Mouse (Mus musculus): ENCODE data around the gene Rnf38. TPM values are rescaled to one million over a fixed set of nuclear protein-coding genes. Genes with fewer than 3 reads are reported as not detected.

Gene Rnf38
- polyA plus RNA-seq, 1 experiment from 2014 or later, result 60.3 TPM

DNA sequence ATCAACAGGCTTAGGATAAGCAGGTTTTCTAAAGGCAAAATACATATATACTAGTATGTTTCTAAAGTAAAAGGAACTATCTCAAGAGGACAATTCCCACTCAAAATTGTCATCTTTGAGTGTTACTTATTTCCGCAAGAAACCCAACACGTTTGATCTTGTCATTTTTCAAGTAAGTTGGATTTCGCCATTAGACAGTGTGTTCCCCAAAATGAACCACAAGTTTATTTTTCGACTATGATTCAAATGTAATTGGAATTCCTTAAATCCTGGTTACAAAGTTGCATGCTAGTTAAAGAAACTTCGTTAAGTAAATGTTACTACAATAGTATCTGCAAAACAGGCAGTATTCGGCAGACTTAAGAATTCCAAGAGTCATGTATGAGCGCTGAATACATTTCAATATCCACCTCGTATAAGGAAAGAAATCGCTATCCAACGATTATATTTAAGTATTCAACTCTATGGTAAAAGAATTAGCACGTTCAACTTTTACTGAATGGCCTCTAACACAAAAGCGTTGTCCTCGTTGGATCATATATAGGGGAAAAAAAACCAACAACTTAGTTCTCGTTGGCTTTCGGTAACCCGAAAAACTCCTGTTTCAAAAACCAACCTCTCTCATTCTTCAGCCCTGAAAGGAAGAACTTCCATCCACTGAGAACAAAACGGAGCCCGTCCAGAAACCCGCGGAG lies 66.7 kb downstream of the Rnf38 start:
- peak overlapping the region; percentile 47 for H3K4me2 ChIP-seq (ENCODE audit: low read depth, low read length, severe bottlenecking)

DNA sequence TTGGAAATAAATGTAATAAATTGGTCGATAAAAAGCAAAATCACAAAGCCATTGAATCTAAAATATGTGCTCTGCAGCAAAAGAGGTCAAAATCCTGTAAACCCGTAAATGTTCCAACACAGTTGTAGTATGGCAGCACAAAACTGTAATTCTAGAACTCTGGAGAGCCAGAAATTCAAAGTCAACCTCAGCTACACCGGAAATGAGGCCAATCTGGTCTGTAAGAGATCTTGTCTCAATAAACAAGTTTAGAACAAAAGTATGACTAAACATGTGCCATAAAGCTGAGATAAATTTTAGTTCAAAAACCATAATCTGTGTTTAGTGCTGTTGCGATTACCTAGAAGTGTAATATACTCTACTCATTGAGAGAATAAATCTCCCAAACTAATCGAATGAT lies 69.0 kb downstream of the Rnf38 start:
- WGBS, result 88% methylated on average over 5 of the region's 5 CpGs
- H3K4me3 ChIP-seq (ENCODE audit: low read depth, low read length), result peak overlapping the region; percentile 6; the same call in 1 of the 2 replicates

More for the DNA sequence above, 66.7 kb downstream of the Rnf38 start:
- H3K27me3 ChIP-seq (ENCODE audit: control insufficient read depth, insufficient read depth, low read length), result no peaks in the 10 kb centered on the region
- no peak for DNase-seq (ENCODE audit: low spot score)
- H3K36me3 ChIP-seq (ENCODE audit: control insufficient read depth, insufficient read depth, low read length), result no peaks in the 10 kb centered on the region
- H3K9ac ChIP-seq (ENCODE audit: low read length), result peak overlapping the region; percentile 96
- H3K9me3 ChIP-seq (ENCODE audit: control insufficient read depth, low read length), result no peaks in the 10 kb centered on the region
- no peaks in the 10 kb centered on the region; the same call in 1 of the 2 replicates for H3K4me1 ChIP-seq (replicated peaks; ENCODE audit: control insufficient read depth, insufficient read depth, low read length)
- ATAC-seq (replicated peaks; ENCODE audit: low FRiP score), result no peak
- peak overlapping the region; percentile 75 for H3K4me3 ChIP-seq (ENCODE audit: low read depth, low read length)
- 5% methylated on average over 20 of the region's 20 CpGs for WGBS
- H3K27ac ChIP-seq (ENCODE audit: low read depth, low read length), result peak overlapping the region; percentile 99

GRCm38 (mm10) chr4:44163034-44163433 lies 70.6 kb downstream of the Rnf38 start:
- no peak overlapping the region for H3K4me3 ChIP-seq (ENCODE audit: low read depth, low read length)
- no peak overlapping the region for H3K27ac ChIP-seq (ENCODE audit: low read depth, low read length)
- H3K27me3 ChIP-seq (ENCODE audit: control insufficient read depth, insufficient read depth, low read length), result no peaks in the 10 kb centered on the region
- H3K4me2 ChIP-seq (ENCODE audit: low read depth, low read length, severe bottlenecking), result no peak overlapping the region
- H3K4me1 ChIP-seq (replicated peaks; ENCODE audit: control insufficient read depth, insufficient read depth, low read length), result peaks cover 2% of the 10 kb centered on the region; the same call in 1 of the 2 replicates
- no peak overlapping the region for H3K9ac ChIP-seq (ENCODE audit: low read length)
- WGBS, result 84% methylated on average over 2 of the region's 2 CpGs
- H3K9me3 ChIP-seq (ENCODE audit: control insufficient read depth, low read length), result no peaks in the 10 kb centered on the region
- DNase-seq (ENCODE audit: low spot score) (no peak), ATAC-seq (replicated peaks; ENCODE audit: low FRiP score) (no peak)
- H3K36me3 ChIP-seq (ENCODE audit: control insufficient read depth, insufficient read depth, low read length), result no peaks in the 10 kb centered on the region

More for the DNA sequence above, 69.0 kb downstream of the Rnf38 start:
- H3K36me3 ChIP-seq (ENCODE audit: control insufficient read depth, insufficient read depth, low read length), result no peaks in the 10 kb centered on the region
- no peak overlapping the region for H3K27ac ChIP-seq (ENCODE audit: low read depth, low read length)
- H3K4me2 ChIP-seq (ENCODE audit: low read depth, low read length, severe bottlenecking), result peak overlapping the region; percentile 38; the same call in 1 of the 2 replicates
- no peak overlapping the region for H3K9ac ChIP-seq (ENCODE audit: low read length)
- H3K9me3 ChIP-seq (ENCODE audit: control insufficient read depth, low read length), result no peaks in the 10 kb centered on the region
- ATAC-seq (replicated peaks; ENCODE audit: low FRiP score) (no peak), DNase-seq (ENCODE audit: low spot score) (no peak)
- H3K27me3 ChIP-seq (ENCODE audit: control insufficient read depth, insufficient read depth, low read length), result no peaks in the 10 kb centered on the region
- H3K4me1 ChIP-seq (replicated peaks; ENCODE audit: control insufficient read depth, insufficient read depth, low read length), result peaks cover 2% of the 10 kb centered on the region; the same call in 1 of the 2 replicates

- WGBS, result 55% methylated on average over 13 of the region's 13 CpGs
Observed at GRCm38 (mm10) chr4:44160990-44161689, 72.4 kb downstream of the Rnf38 start.

DNA sequence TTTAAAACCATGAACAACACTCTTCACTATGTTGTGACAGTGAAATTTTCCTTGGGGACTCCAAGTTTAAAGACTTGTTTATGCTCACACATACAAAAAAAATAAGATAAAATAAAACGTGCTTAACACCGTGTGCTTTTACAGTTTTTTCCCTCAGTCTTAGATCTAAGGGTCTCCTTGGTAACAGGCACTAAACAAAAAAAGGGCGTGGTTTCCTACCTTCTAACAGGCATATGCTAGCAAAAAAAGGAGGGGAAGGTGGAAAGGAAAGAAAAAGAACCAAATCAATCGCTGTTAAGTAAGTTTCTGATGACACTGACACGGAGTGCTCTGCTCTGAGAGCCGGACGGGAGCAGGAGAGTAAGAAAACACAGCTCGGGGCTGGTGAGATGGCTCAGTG lies 73.8 kb downstream of the Rnf38 start:
- ATAC-seq (replicated peaks; ENCODE audit: low FRiP score) (no peak), DNase-seq (ENCODE audit: low spot score) (no peak)
- Histone ChIP-seq H3K9ac (ENCODE audit: low read length) (no peak overlapping the region), H3K36me3 (ENCODE audit: control insufficient read depth, insufficient read depth, low read length) (no peaks in the 10 kb centered on the region), H3K4me1 (replicated peaks; ENCODE audit: control insufficient read depth, insufficient read depth, low read length) (0 out of 2 replicates have a peak, but pooled peaks cover 2% of the 10 kb centered on the region), H3K4me2 (ENCODE audit: low read depth, low read length, severe bottlenecking) (no peak overlapping the region), H3K4me3 (ENCODE audit: low read depth, low read length) (no peak overlapping the region), H3K27me3 (ENCODE audit: control insufficient read depth, insufficient read depth, low read length) (no peaks in the 10 kb centered on the region), H3K27ac (ENCODE audit: low read depth, low read length) (no peak overlapping the region), H3K9me3 (ENCODE audit: control insufficient read depth, low read length) (no peaks in the 10 kb centered on the region)
- 88% methylated on average over 8 of the region's 8 CpGs for WGBS

More at GRCm38 (mm10) chr4:44160990-44161689, 72.4 kb downstream of the Rnf38 start:
- Histone ChIP-seq H3K27ac (ENCODE audit: low read depth, low read length) (no peak overlapping the region), H3K27me3 (ENCODE audit: control insufficient read depth, insufficient read depth, low read length) (no peaks in the 10 kb centered on the region), H3K4me2 (ENCODE audit: low read depth, low read length, severe bottlenecking) (no peak overlapping the region), H3K9me3 (ENCODE audit: control insufficient read depth, low read length) (no peaks in the 10 kb centered on the region), H3K9ac (ENCODE audit: low read length) (no peak overlapping the region), H3K36me3 (ENCODE audit: control insufficient read depth, insufficient read depth, low read length) (no peaks in the 10 kb centered on the region), H3K4me1 (replicated peaks; ENCODE audit: control insufficient read depth, insufficient read depth, low read length) (peaks cover 2% of the 10 kb centered on the region; the same call in 1 of the 2 replicates), H3K4me3 (ENCODE audit: low read depth, low read length) (no peak overlapping the region)
- no peak for ATAC-seq (replicated peaks; ENCODE audit: low FRiP score)
- no peak for DNase-seq (ENCODE audit: low spot score)

DNA sequence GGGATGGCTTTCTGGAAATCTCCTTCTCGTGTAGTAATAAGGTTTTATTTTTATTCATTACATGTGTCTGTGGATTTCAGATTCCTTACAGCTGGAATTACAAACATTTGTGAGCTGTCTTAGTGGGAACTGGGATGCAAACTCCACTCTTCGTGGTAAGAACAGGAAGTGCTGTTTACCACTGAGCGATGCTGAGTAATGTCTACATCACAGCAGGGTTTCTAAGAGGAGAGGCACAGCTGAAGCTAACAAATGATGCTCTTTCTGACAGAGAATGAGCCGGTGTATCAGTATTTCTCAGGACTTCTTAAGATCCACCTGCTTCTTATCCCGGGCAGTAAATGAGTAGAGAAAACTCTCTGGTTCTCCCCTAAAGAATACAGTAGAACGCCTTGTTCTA lies 77.1 kb downstream of the Rnf38 start:
- Histone ChIP-seq H3K9ac (ENCODE audit: low read length) (no peak overlapping the region), H3K4me3 (ENCODE audit: low read depth, low read length) (no peak overlapping the region), H3K4me2 (ENCODE audit: low read depth, low read length, severe bottlenecking) (no peak overlapping the region), H3K4me1 (replicated peaks; ENCODE audit: control insufficient read depth, insufficient read depth, low read length) (0 out of 2 replicates have a peak, but pooled peaks cover 2% of the 10 kb centered on the region), H3K27me3 (ENCODE audit: control insufficient read depth, insufficient read depth, low read length) (no peaks in the 10 kb centered on the region), H3K27ac (ENCODE audit: low read depth, low read length) (no peak overlapping the region), H3K9me3 (ENCODE audit: control insufficient read depth, low read length) (no peaks in the 10 kb centered on the region), H3K36me3 (ENCODE audit: control insufficient read depth, insufficient read depth, low read length) (no peaks in the 10 kb centered on the region)
- DNase-seq (ENCODE audit: low spot score) (no peak), ATAC-seq (replicated peaks; ENCODE audit: low FRiP score) (no peak)
- 84% methylated on average over 6 of the region's 6 CpGs for WGBS

GRCm38 (mm10) chr4:44154884-44155283 lies 78.7 kb downstream of the Rnf38 start:
- 92% methylated on average over 4 of the region's 4 CpGs for WGBS
- Histone ChIP-seq H3K4me2 (ENCODE audit: low read depth, low read length, severe bottlenecking) (no peak overlapping the region), H3K36me3 (ENCODE audit: control insufficient read depth, insufficient read depth, low read length) (peaks cover 3% of the 10 kb centered on the region; the same call in 1 of the 2 replicates), H3K27me3 (ENCODE audit: control insufficient read depth, insufficient read depth, low read length) (no peaks in the 10 kb centered on the region), H3K9ac (ENCODE audit: low read length) (no peak overlapping the region), H3K4me3 (ENCODE audit: low read depth, low read length) (no peak overlapping the region), H3K9me3 (ENCODE audit: control insufficient read depth, low read length) (no peaks in the 10 kb centered on the region), H3K4me1 (replicated peaks; ENCODE audit: control insufficient read depth, insufficient read depth, low read length) (no peaks in the 10 kb centered on the region), H3K27ac (ENCODE audit: low read depth, low read length) (no peak overlapping the region)
- DNase-seq (ENCODE audit: low spot score) (no peak), ATAC-seq (replicated peaks; ENCODE audit: low FRiP score) (no peak)

DNA sequence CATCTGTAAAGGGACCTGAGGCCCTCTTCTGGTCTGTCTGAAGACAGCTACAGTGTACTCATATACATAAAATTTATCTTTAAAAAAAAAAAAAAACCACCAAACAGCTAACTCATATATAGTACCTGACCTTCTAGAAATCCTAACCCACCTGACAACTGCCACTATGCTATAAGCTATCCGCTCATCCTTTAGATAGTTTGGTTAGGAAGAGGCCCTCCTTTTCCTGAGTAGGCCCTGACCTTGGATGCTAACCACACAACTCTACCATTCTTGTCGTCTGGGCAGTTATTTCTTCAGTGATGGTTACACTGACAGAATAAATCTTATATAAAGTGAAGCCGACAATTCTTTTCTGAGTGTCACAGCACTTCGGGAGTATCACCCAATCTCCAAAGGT lies 80.7 kb downstream of the Rnf38 start:
- peaks cover 6% of the 10 kb centered on the region; the same call in 1 of the 2 replicates for H3K36me3 ChIP-seq (ENCODE audit: control insufficient read depth, insufficient read depth, low read length)
- no peaks in the 10 kb centered on the region for H3K4me1 ChIP-seq (replicated peaks; ENCODE audit: control insufficient read depth, insufficient read depth, low read length)
- no peak overlapping the region for H3K4me3 ChIP-seq (ENCODE audit: low read depth, low read length)
- no peak for ATAC-seq (replicated peaks; ENCODE audit: low FRiP score)
- DNase-seq (ENCODE audit: low spot score), result no peak
- no peak overlapping the region for H3K27ac ChIP-seq (ENCODE audit: low read depth, low read length)
- H3K9me3 ChIP-seq (ENCODE audit: control insufficient read depth, low read length), result no peaks in the 10 kb centered on the region
- 94% methylated on average over 4 of the region's 4 CpGs for WGBS
- no peak overlapping the region for H3K4me2 ChIP-seq (ENCODE audit: low read depth, low read length, severe bottlenecking)
- no peak overlapping the region for H3K9ac ChIP-seq (ENCODE audit: low read length)
- H3K27me3 ChIP-seq (ENCODE audit: control insufficient read depth, insufficient read depth, low read length), result no peaks in the 10 kb centered on the region
